Mouse (Mus musculus) frontal cortex, postnatal 36 days (tissue): ENCODE results near the gene Olfr829.
"Not testable (repeated sequence)": the region's sequence is repeated elsewhere in the genome, so short reads cannot be mapped to it uniquely, and the experiment has no call there.

Experiments
- DNase-seq, 2 experiments: peaks; one replicate each; pipeline ENCODE4 v3.0.0; 2022; ENCODE audit warnings: low spot score in 2 of 2

The Olfr829 gene

DNA sequence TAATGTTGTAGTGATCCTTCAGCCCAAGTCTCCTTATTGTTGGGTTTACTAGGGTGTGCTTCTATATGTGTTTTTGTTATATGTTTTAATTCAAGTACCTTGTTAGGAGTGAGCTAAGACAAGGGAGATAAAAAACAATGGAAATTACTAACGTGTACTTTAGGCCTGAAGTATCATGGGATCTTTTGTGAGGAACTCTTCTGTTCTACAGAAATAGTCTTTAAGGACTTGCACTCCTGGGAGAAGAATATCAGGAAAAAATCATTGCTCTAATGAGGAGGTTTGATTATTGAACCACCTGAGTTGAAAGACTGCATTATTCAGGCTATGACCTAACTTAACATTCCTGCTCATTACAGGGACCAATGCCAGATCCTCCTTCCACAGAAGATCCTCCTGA is at the start of gene Olfr829:
Olfr829 (plus strand) TSS at position 301 of the 400 bp plus-strand sequence.
- no peak for DNase-seq

DNA sequence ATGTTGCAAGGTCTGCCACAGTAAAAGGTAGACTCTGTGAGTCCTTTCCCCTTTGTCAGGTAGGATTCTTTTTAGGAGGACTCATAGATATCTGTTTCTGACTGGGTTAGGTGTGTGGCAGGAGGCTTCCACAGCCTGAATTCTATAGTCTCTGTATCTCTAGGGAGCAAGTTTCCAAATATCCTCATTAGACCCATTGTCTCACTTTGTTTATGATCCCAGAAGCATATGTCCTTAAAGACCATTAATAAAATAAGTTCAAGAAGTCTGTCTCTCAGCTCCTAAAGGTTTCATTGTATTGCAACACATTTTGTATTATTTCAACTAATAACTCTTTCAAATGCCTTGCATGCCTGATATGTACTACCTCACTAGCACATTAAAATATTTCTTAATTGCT is 35.3 kb upstream of the Olfr829 start, which contains the start of gene Olfr828:
Olfr828 (minus strand) TSS at position 101 of the 400 bp plus-strand sequence.
- no peak for DNase-seq

DNA sequence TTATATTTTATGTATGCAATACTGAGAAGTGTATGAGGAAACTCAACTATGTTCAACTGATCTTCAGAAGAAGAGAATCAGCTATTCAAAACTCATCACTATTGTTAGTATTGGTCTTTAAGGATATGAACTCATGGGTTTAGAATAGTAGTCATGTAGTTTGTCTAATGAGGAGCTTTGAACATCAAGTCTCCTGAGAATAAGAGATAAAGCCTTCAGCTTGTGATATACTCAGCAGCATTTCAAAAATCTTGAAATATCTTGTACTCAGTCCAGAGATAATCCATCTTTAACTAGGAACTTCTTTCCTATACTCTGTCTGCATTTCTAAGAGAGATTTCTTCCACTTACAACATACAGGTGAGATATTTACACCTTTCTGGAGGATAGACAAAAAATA is 19.7 kb downstream of the Olfr829 start, which contains the start of gene Olfr830:
Olfr830 (plus strand) TSS at position 301 of the 400 bp plus-strand sequence.
- no peak for DNase-seq

DNA sequence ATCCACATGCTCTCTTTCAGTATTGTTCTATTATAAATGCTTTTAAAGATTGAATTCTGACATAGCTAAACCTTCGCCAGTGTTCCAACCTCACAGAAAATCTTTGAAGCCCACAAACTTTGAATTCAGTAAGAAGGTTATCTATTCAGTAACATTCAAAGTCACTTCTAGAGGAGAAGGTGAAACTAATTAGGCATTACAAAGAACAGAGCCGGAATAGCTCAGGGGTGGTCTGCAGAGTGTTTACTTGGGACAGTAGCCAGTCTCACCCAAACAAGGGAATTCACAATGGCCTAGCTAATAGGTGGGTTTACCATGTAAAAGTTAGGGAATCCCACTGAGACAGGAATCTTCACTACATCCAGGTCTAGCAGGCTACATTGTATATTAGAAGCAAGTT is 53.0 kb downstream of the Olfr829 start:
- DNase-seq = not testable (repeated sequence)
